Mouse (Mus musculus) heart, embryonic 15.5 days (tissue): ENCODE measurements around the gene Mtx3. TPM values are rescaled to one million over a fixed set of nuclear protein-coding genes. Genes with fewer than 3 reads are reported as not detected.
"Not testable (repeated sequence)": the region's sequence is repeated elsewhere in the genome, so short reads cannot be mapped to it uniquely, and the experiment has no call there.

Experiments used
- ATAC-seq: fragments of 200-750 bp; cut with Nextera tagmentation; replicated peaks from 2 replicates; pipeline ENCODE4 v1.8.0; 2017; ENCODE audit warnings: low read depth, moderate TSS enrichment; ENCODE audit not compliant: insufficient number of reproducible peaks, insufficient read depth, low FRiP score
- H3K27ac ChIP-seq: fragments of 300-500 bp; sonication (generic); 2 replicates; pipeline ENCODE4 v1.5.1; 2015; ENCODE audit warnings: mild to moderate bottlenecking, inconsistent platforms
- H3K27me3 ChIP-seq: fragments of 300-500 bp; sonication (generic); 2 replicates; pipeline ENCODE4 v1.6.1; 2015; ENCODE audit warnings: inconsistent platforms
- H3K36me3 ChIP-seq: fragments of 300-500 bp; sonication (generic); 2 replicates; pipeline ENCODE4 v1.6.1; 2015; ENCODE audit warnings: mild to moderate bottlenecking, inconsistent platforms
- H3K4me1 ChIP-seq: fragments of 300-500 bp; sonication (generic); replicated peaks from 2 replicates; pipeline ENCODE4 v1.6.1; 2015; ENCODE audit warnings: inconsistent platforms
- H3K4me2 ChIP-seq: fragments of 300-500 bp; sonication (generic); 2 replicates; pipeline ENCODE4 v1.6.1; 2015; ENCODE audit warnings: inconsistent platforms, mild to moderate bottlenecking, moderate library complexity
- H3K4me3 ChIP-seq: fragments of 300-500 bp; sonication (generic); 2 replicates; pipeline ENCODE4 v1.5.1; 2015; ENCODE audit warnings: mild to moderate bottlenecking, inconsistent platforms
- H3K9ac ChIP-seq: fragments of 300-500 bp; sonication (generic); 2 replicates; pipeline ENCODE4 v1.6.1; 2015; ENCODE audit warnings: mild to moderate bottlenecking, inconsistent platforms
- H3K9me3 ChIP-seq: fragments of 300-500 bp; sonication (generic); replicated peaks from 2 replicates; pipeline ENCODE4 v1.6.1; 2016; ENCODE audit warnings: inconsistent platforms
- WGBS: fragments of 180-500 bp; shearing (Covaris S2); methylation state at CpG from one replicate; pipeline ENCODE4 v1.1.7; 2015; ENCODE audit warnings: mixed read lengths; 5-methylcytosine and 5-hydroxymethylcytosine counted together
- polyA plus RNA-seq: library from polyadenylated mRNA; unstranded; fragments of >200 nt; fragmentation: Nextera tagmentation; extraction: Ambion mirVana; gene quantifications from 2 replicates; pipeline ENCODE4 v1.2.1, GENCODE M21; 2015

Gene Mtx3
- polyA plus RNA-seq = 2.3 and 2.9 TPM in 2 replicates

DNA sequence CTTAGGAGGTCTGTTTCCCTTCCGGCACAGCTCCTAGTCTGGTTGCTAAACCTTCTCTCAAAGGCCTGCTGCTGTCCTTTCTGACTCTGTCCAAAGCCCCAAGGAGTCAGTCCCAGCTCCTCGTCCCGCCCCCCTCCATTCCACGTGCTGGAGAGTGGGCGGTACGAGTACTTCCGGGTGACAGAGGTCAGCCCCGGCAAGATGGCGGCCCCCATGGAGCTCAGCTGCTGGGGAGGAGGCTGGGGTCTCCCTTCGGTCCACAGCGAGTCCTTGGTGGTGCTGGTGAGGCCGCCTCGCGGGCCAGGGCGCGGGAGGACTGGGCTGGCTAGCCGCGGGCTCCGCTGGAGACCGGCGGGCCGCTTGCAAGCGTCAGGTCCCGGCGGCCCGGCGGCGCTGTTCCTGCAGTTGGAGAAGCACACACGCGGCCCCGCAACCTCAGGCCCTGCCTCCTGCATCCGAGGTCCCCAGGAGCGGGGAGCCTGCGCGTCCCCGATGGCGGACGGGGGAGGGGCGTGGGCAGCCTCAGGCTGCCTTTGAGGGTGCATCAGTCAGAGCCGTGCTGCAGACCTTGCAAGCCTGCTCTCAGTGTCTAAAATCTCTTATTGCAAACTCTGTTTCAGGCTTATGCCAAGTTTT lies at the start of gene Mtx3:
TSS of gene Mtx3 (plus strand) at position 175 of the 636 bp plus-strand sequence.
- 2% methylated on average over 40 of the region's 40 CpGs for WGBS

DNA sequence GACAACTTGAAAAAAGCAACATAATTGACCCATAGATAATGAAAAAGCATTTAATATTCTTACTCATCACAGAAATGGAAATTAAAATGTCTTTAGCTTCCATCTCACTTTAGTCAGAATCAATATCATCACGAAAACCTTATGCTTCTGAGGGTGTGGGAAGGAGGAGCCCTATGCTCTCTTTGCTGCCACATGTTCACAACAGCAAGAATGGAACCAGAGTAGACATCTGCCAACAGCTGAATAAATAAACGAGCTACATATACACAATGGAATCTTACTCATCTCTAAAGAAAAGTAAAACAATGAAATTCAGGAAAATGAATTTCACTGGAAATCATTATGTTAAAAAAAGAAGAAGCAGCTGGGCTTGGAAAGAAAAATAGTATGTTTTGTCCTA lies 45.7 kb upstream of the Mtx3 start:
- WGBS = 73% methylated on average over 2 of the region's 2 CpGs

More for the DNA sequence above, at the start of gene Mtx3:
- Histone ChIP-seq H3K36me3 (peaks cover 30% of the 10 kb centered on the region), H3K9me3 (no peaks in the 10 kb centered on the region), H3K27me3 (no peaks in the 10 kb centered on the region), H3K4me3 (peak within 1 kb of the TSS; percentile 69), H3K27ac (peak within 1 kb of the TSS; percentile 74), H3K4me2 (peak within 1 kb of the TSS; percentile 80), H3K9ac (peak within 1 kb of the TSS; percentile 69), H3K4me1 (0 out of 2 replicates have a peak, but pooled peaks cover 6% of the 10 kb centered on the region)
- peak; percentile 95 for ATAC-seq

DNA sequence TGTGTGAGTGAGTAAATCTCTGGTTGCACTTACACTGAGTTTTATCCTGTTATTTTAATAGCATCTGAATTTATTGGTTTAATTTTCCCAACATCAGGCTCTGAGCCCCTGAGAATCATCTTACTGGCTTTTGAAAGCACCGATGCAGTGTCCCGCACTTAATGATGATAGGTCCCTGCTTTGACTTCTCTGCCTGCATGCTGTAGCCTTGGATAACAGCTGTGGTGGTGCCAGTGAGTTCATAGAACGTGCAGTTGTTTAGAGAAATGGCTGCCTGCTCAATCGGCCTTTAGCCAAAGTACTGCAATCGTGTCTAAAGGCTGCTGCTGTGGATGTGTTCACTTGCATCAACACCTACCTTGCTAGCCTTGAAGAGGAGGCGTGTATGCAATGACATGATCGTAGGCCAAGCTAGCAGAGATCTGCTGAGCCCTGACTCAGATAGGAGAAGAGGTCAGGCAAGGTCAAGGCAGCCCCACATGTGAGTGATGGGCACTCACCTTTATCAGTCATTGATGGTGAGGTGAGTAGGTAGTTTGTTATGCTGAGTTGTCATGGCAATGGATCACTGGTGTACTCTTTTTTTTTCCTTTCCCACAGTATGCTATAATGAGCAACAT lies 45.1 kb upstream of the Mtx3 start:
- Histone ChIP-seq H3K4me1 (peaks cover 6% of the 10 kb centered on the region), H3K27me3 (peaks cover 10% of the 10 kb centered on the region), H3K9me3 (no peaks in the 10 kb centered on the region), H3K9ac (no peak overlapping the region), H3K4me3 (no peak overlapping the region), H3K27ac (no peak overlapping the region), H3K4me2 (no peak overlapping the region), H3K36me3 (no peaks in the 10 kb centered on the region)
- no peak for ATAC-seq
- WGBS = 58% methylated on average over 7 of the region's 7 CpGs

More for the DNA sequence above, 45.7 kb upstream of the Mtx3 start:
- H3K4me1 ChIP-seq = peaks cover 8% of the 10 kb centered on the region
- H3K27ac ChIP-seq = no peak overlapping the region
- no peak overlapping the region for H3K4me2 ChIP-seq
- H3K36me3 ChIP-seq = no peaks in the 10 kb centered on the region
- H3K9ac ChIP-seq = no peak overlapping the region
- H3K4me3 ChIP-seq = no peak overlapping the region
- H3K9me3 ChIP-seq = no peaks in the 10 kb centered on the region
- H3K27me3 ChIP-seq = peaks cover 11% of the 10 kb centered on the region
- no peak for ATAC-seq

DNA sequence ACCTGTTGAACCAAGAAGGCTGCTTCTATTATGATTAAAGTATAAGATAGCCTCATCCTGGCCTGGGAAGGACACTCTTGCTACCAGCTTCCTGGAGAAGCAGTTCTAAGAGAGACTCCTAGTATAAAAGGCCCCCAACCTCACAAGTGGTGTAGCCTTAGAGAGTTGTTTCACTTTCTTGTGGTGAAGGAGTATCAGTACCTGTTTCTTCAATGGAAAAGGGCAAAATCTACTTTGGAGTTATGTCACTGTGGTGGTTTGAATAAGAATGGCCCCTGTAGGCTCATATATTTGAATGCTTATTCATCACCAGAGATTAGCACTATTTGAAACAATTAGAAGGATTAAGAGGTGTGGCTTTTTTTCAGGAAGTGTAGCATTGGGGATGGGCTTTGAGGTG lies 37.8 kb upstream of the Mtx3 start:
- Histone ChIP-seq H3K9me3 (no peaks in the 10 kb centered on the region), H3K4me2 (no peak overlapping the region), H3K9ac (no peak overlapping the region), H3K27ac (no peak overlapping the region), H3K36me3 (no peaks in the 10 kb centered on the region), H3K4me1 (0 out of 2 replicates have a peak, but pooled peaks cover 5% of the 10 kb centered on the region), H3K4me3 (no peak overlapping the region), H3K27me3 (no peaks in the 10 kb centered on the region)
- ATAC-seq = no peak

DNA sequence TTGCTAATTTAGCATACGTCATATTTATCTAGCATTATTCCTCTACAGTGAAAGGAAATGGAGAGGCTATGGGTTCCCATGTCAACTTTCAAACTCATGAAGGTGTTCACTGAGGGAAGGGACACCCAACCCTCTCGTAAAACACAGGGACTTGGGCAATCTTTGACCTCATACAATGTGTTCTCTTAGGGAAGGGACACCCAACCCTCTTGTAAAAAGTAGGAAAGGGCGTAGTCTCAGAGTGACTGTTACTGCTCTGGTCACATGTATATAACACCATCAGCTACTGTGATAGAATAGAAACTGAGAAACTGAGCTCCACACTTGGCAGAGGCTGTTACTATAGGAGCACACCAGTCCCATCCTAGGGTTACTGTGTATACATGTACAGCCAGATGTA lies 36.7 kb upstream of the Mtx3 start:
- Histone ChIP-seq H3K27me3 (no peaks in the 10 kb centered on the region), H3K4me2 (no peak overlapping the region), H3K27ac (no peak overlapping the region), H3K9ac (no peak overlapping the region), H3K9me3 (no peaks in the 10 kb centered on the region), H3K4me3 (no peak overlapping the region), H3K4me1 (0 out of 2 replicates have a peak, but pooled peaks cover 5% of the 10 kb centered on the region), H3K36me3 (no peaks in the 10 kb centered on the region)
- no peak for ATAC-seq
- 86% methylated on average over 3 of the region's 3 CpGs for WGBS

DNA sequence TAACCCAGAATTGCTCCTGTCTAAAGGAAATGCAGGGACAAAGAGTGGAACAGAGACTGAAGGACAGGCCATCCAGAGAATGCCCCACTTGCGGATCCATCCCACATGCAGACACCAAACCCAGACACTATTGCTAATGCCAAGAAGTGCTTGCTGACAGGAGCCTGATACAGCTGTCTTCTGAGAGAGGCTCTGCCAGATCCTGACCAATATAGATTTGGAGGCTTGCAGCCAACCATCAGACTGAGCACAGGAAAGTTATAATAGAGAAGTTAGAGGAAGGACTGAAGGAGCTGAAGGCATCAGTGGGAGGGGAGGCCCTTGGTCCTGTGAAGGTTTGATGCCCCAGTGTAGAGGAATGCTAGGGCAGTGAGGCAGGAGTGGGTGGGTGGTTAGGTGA lies 34.0 kb upstream of the Mtx3 start:
- not testable (repeated sequence) for H3K36me3 ChIP-seq, H3K27me3 ChIP-seq, H3K9ac ChIP-seq, H3K4me2 ChIP-seq, ATAC-seq, H3K4me1 ChIP-seq, H3K4me3 ChIP-seq, H3K27ac ChIP-seq, H3K9me3 ChIP-seq
- WGBS = 34% methylated on average over 1 of the region's 1 CpGs

DNA sequence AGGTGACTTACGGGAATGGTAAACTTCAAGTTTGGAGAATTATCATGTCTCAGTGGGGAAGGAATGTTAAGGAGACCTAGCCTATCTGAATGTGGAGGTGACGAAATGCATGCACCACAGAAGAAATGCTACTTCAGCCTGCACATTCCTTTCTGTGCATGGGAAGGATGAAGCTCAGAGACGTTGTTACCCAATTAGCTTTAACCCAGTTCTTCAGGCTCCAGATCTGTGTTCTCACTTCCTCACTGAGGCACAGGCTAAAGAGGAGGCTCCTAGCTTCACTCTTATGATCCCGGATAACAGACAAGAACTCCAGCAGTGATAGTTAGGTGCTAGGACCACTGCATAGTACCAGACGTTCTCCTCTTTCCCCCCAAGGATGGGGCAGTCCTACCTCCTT lies 28.2 kb upstream of the Mtx3 start:
- peaks cover 23% of the 10 kb centered on the region for H3K4me1 ChIP-seq
- no peak overlapping the region for H3K4me3 ChIP-seq
- H3K4me2 ChIP-seq = no peak overlapping the region
- H3K36me3 ChIP-seq = no peaks in the 10 kb centered on the region
- no peak overlapping the region for H3K9ac ChIP-seq
- H3K27ac ChIP-seq = no peak overlapping the region
- no peaks in the 10 kb centered on the region for H3K9me3 ChIP-seq
- ATAC-seq = no peak
- H3K27me3 ChIP-seq = no peaks in the 10 kb centered on the region
- WGBS = 52% methylated on average over 5 of the region's 5 CpGs

DNA sequence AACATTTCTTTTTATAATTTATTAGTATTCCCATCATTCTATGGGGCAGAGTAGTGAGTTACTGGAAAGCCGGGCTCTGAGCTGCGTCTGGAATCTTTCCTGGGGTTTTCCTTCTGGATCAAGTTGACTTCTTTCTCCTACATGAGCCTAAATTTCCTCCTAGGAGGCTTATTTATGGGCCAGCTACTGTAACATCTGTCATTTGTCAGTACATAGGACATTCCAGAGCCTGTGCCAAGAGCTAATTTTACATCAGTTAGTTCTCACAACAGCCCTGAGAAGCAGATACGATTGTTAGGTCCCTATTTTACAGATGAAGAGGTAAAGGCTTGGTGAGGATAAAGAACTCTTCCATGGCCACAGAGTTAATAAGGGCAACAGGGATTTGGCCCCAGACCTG lies 27.2 kb upstream of the Mtx3 start:
- no peaks in the 10 kb centered on the region for H3K27me3 ChIP-seq
- H3K9me3 ChIP-seq = no peaks in the 10 kb centered on the region
- no peak overlapping the region for H3K9ac ChIP-seq
- ATAC-seq = no peak
- WGBS = 17% methylated on average over 3 of the region's 3 CpGs
- peak overlapping the region; percentile 9; the same call in 1 of the 2 replicates for H3K4me2 ChIP-seq
- no peak overlapping the region for H3K4me3 ChIP-seq
- peaks cover 23% of the 10 kb centered on the region for H3K4me1 ChIP-seq
- peak overlapping the region; percentile 59 for H3K27ac ChIP-seq
- H3K36me3 ChIP-seq = no peaks in the 10 kb centered on the region

DNA sequence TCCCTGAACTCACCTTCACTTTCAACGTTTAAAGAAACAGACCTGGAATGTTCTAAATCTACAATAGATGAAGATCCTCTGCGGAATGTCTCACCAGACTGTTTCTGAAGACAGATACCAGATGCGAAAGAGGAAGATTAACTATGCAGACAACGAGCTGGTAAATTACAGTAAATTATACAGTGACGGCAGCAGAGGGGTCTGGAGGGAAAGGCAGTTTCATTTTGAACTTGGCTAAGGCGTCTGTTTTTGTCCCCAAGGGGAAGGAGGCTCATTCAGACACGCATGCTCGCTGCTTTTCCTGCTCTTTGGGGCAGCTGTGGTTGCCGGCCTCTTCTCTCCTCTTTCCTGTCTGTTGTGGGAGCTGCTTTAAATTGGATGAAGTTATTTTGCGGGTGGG lies 15.7 kb upstream of the Mtx3 start:
- H3K9me3 ChIP-seq = no peaks in the 10 kb centered on the region
- no peaks in the 10 kb centered on the region for H3K36me3 ChIP-seq
- no peak for ATAC-seq
- H3K4me1 ChIP-seq = no peaks in the 10 kb centered on the region
- H3K27ac ChIP-seq = no peak overlapping the region
- 42% methylated on average over 10 of the region's 10 CpGs for WGBS
- no peak overlapping the region for H3K9ac ChIP-seq
- peak overlapping the region; percentile 21; the same call in 1 of the 2 replicates for H3K4me2 ChIP-seq
- no peak overlapping the region for H3K4me3 ChIP-seq
- no peaks in the 10 kb centered on the region for H3K27me3 ChIP-seq

DNA sequence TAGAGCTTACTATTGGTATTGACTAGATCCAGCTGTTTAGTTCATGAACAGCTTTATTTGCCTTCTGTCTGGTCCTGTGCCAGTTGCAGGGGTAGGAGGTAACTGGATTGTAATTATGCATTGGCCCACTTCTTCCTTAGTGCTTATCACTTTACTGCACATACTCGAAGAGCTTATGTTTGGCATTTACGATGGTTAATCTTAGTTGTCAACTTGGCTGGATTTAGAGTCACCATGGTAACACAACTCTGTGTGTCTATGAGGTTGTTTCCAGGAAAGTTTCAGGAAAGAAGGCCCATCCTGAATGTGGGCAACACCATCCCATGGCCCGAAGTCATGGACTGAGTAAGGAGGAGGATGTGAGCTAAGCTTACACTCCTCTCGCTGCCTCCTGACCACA lies 11.4 kb upstream of the Mtx3 start:
- Histone ChIP-seq H3K4me1 (no peaks in the 10 kb centered on the region), H3K27me3 (no peaks in the 10 kb centered on the region), H3K9ac (no peak overlapping the region), H3K27ac (no peak overlapping the region), H3K4me2 (no peak overlapping the region), H3K4me3 (no peak overlapping the region), H3K36me3 (no peaks in the 10 kb centered on the region), H3K9me3 (no peaks in the 10 kb centered on the region)
- no peak for ATAC-seq
- WGBS = 71% methylated on average over 4 of the region's 4 CpGs

DNA sequence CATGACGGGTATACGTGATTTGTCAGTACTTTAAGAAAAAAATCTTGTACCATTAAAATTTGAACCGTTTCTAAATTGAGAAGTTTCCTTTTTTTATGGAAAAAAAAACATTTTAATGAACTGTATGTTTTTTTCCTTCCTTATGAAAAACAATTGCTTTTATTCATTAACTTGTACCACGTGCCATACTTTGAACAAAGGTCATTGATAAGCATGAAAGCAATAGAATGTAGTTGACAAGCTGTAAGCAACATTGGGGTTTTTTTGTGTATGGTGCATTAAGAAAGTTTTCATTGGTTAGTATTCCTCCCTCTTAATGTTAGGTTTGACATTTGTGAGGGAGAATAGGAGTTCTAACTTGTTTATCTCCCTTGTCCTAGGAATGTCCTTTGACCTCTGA lies 1.9 kb downstream of the Mtx3 start:
- 87% methylated on average over 4 of the region's 4 CpGs for WGBS
- Histone ChIP-seq H3K27me3 (no peaks in the 10 kb centered on the region), H3K27ac (no peak overlapping the region), H3K9ac (no peak overlapping the region), H3K4me2 (no peak overlapping the region), H3K9me3 (no peaks in the 10 kb centered on the region), H3K36me3 (peaks cover 44% of the 10 kb centered on the region), H3K4me3 (no peak overlapping the region), H3K4me1 (0 out of 2 replicates have a peak, but pooled peaks cover 6% of the 10 kb centered on the region)
- no peak for ATAC-seq

DNA sequence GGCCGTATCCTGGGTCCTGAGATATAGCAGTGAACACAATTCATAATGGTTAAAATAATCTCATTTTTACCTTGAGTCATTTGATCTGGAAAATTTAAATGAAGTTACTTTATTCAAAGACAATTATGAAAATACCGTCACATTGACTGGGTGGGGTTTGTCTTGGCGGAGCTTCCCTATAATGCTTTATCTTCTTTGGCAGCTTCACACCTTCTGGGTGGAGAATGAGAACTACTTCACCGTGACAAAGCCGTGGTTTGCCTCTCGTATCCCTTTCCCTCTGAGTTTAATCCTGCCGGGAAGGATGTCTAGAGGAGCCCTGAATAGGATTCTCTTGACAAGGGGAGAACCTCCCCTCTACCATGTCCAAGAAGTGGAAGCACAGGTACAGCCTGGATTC lies 2.8 kb downstream of the Mtx3 start:
- 75% methylated on average over 7 of the region's 7 CpGs for WGBS
- Histone ChIP-seq H3K9me3 (no peaks in the 10 kb centered on the region), H3K27ac (no peak overlapping the region), H3K4me3 (no peak overlapping the region), H3K27me3 (no peaks in the 10 kb centered on the region), H3K9ac (no peak overlapping the region), H3K4me1 (0 out of 2 replicates have a peak, but pooled peaks cover 6% of the 10 kb centered on the region), H3K4me2 (no peak overlapping the region), H3K36me3 (peaks cover 46% of the 10 kb centered on the region)
- no peak for ATAC-seq
